Mouse (Mus musculus) heart, adult 2 months (tissue): ENCODE measurements around the gene Ano7. TPM values are rescaled to one million over a fixed set of nuclear protein-coding genes. Genes with fewer than 3 reads are reported as not detected.

Source experiments
- DNase-seq, 2 experiments: peaks; one replicate each; pipeline ENCODE4 v3.0.0; 2021
- H3K27ac ChIP-seq: fragments of 200-600 bp; 2 replicates; pipeline ENCODE4 v1.8.1; 2022
- H3K27me3 ChIP-seq: fragments of 200-500 bp; 2 replicates; pipeline ENCODE4 v1.6.1; 2012; ENCODE audit warnings: mild to moderate bottlenecking, low read length, inconsistent platforms, mixed read lengths; ENCODE audit not compliant: control insufficient read depth, insufficient read depth
- H3K36me3 ChIP-seq: fragments of 200-500 bp; 2 replicates; pipeline ENCODE4 v1.6.1; 2012; ENCODE audit warnings: low read length, inconsistent platforms; ENCODE audit not compliant: control insufficient read depth, insufficient read depth
- H3K4me1 ChIP-seq: fragments of 200-500 bp; 2 replicates; pipeline ENCODE4 v1.6.1; 2011; ENCODE audit warnings: low read length; ENCODE audit not compliant: control insufficient read depth, insufficient read depth
- H3K4me3 ChIP-seq: fragments of 200-600 bp; 2 replicates; pipeline ENCODE4 v1.8.1; 2022
- H3K79me2 ChIP-seq: fragments of 200-500 bp; replicated peaks from 2 replicates; pipeline ENCODE4 v1.6.1; 2012; ENCODE audit warnings: mild to moderate bottlenecking, inconsistent platforms, low read length, moderate library complexity, mixed read lengths; ENCODE audit not compliant: control insufficient read depth, insufficient read depth
- H3K9ac ChIP-seq: fragments of 200-500 bp; 2 replicates; pipeline ENCODE4 v1.6.1; 2012; ENCODE audit warnings: low read depth, mild to moderate bottlenecking, control low read depth, inconsistent platforms, low read length, mixed read lengths
- CTCF ChIP-seq: fragments of 200-600 bp; IDR thresholded peaks from 2 replicates; pipeline ENCODE4 v1.8.1; 2022; ENCODE audit warnings: antibody characterized with exemption, mild to moderate bottlenecking, moderate library complexity
- EP300 ChIP-seq: fragments of 200-500 bp; IDR thresholded peaks from 2 replicates; pipeline ENCODE4 v1.6.1; 2011; ENCODE audit warnings: low read depth, low read length, control low read depth; ENCODE audit not compliant: insufficient read depth
- POLR2A ChIP-seq: fragments of 200-500 bp; IDR thresholded peaks from 2 replicates; pipeline ENCODE4 v1.6.1; 2011; ENCODE audit warnings: mild to moderate bottlenecking, low read depth, low read length, control low read depth; ENCODE audit not compliant: insufficient read depth
- WGBS: fragments of 180-500 bp; shearing (Covaris S2); methylation state at CpG from one replicate; pipeline ENCODE4 v1.1.7; 2018; 5-methylcytosine and 5-hydroxymethylcytosine counted together
- intact Hi-C: fragments of 180-260 bp; cut with DNase I; formaldehyde crosslinking; loops from one replicate; pipeline ENCODE4 v1.15.1; 2025
- long read RNA-seq: library from polyadenylated mRNA; stranded (forward); transcript quantifications from one replicate; pipeline ENCODE4 v2.0.0, GENCODE M21; 2021
- polyA plus RNA-seq: library from polyadenylated mRNA; depleted of rRNA; stranded (reverse); fragments of >200 nt; gene quantifications from 2 replicates; pipeline ENCODE4 v1.2.3, GENCODE M21; 2012; rRNA removed
- total RNA-seq, 2 experiments: library from RNA; stranded (reverse); gene quantifications; 2 replicates each; pipeline ENCODE4 v1.2.3; 2021

Gene Ano7
- not detected for total RNA-seq
- polyA plus RNA-seq = 0.04 TPM in 1 of 2 replicates, not detected in the other
- long read RNA-seq = 0 reads

DNA sequence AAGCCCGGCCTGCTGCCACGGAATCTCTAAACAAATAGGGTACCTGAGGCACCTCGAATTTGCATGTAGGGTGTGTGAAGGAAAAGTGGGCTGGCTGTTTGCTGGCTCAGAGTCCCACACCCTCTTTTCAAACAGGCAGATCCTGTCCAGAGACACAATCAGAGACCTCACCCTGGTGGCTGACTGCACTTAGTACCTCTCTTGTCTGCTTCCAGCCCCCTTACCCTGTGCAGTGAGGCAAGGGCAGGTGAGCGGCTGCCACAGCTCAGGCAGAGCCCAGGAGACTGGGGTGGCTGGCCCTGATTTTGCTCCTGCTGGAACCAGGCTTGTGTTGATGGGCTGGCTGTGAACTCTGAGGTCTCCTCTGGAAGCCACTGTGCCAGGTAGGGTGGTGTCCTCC lies at the start of gene Ano7:
Gene Ano7, plus strand, starts transcription at position 266 of the 400 bp plus-strand sequence.
- 76% methylated on average over 4 of the region's 4 CpGs for WGBS
- H3K9ac ChIP-seq = no peak within 1 kb of the TSS
- no peak within 1 kb of the TSS for H3K27ac ChIP-seq
- TF ChIP-seq POLR2A (no peak), EP300 (no peak), CTCF (no peak)
- no peaks in the 10 kb centered on the region for H3K36me3 ChIP-seq
- no peak for DNase-seq
- H3K79me2 ChIP-seq = no peaks in the 10 kb centered on the region
- intact Hi-C loops = no loop called here
- H3K27me3 ChIP-seq = no peaks in the 10 kb centered on the region
- H3K4me1 ChIP-seq = no peaks in the 10 kb centered on the region
- no peak within 1 kb of the TSS for H3K4me3 ChIP-seq

GRCm38 (mm10) chr1:93323973-93324372 lies 49.8 kb upstream of the Ano7 start:
- H3K79me2 ChIP-seq = no peaks in the 10 kb centered on the region
- TF ChIP-seq EP300 (no peak), CTCF (no peak), POLR2A (no peak)
- no peak overlapping the region for H3K27ac ChIP-seq
- WGBS = 92% methylated on average over 6 of the region's 6 CpGs
- H3K4me1 ChIP-seq = no peaks in the 10 kb centered on the region
- no peaks in the 10 kb centered on the region for H3K36me3 ChIP-seq
- no peaks in the 10 kb centered on the region for H3K27me3 ChIP-seq
- no peak overlapping the region for H3K9ac ChIP-seq
- H3K4me3 ChIP-seq = no peak overlapping the region
- DNase-seq = no peak
- intact Hi-C loops = no loop called here

DNA sequence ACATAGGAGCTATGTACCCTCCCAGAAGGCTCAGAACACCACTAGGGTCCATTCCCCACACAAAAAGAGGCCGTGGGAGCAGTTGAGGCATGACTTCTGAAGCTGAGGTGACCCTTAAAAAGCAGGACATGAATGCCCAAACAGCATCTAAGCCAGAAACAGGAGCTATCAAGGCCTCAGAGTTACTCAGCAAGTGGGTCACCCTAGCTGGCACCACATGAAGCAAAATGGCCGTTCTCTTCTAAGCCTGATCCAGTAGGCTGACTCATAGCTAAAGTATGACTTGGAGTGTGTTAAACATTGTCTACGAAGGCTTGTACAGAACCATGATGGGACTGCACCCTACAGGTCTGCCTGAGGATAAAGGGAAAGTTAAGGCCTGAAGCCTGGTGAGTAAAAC lies 47.3 kb upstream of the Ano7 start:
- 75% methylated on average over 3 of the region's 3 CpGs for WGBS
- H3K36me3 ChIP-seq = no peaks in the 10 kb centered on the region
- H3K79me2 ChIP-seq = no peaks in the 10 kb centered on the region
- intact Hi-C loops = no loop called here
- H3K4me1 ChIP-seq = no peaks in the 10 kb centered on the region
- no peak for DNase-seq
- H3K27ac ChIP-seq = no peak overlapping the region
- no peaks in the 10 kb centered on the region for H3K27me3 ChIP-seq
- H3K9ac ChIP-seq = no peak overlapping the region
- H3K4me3 ChIP-seq = no peak overlapping the region
- TF ChIP-seq EP300 = no peak
- no peak for TF ChIP-seq POLR2A
- TF ChIP-seq CTCF = no peak

DNA sequence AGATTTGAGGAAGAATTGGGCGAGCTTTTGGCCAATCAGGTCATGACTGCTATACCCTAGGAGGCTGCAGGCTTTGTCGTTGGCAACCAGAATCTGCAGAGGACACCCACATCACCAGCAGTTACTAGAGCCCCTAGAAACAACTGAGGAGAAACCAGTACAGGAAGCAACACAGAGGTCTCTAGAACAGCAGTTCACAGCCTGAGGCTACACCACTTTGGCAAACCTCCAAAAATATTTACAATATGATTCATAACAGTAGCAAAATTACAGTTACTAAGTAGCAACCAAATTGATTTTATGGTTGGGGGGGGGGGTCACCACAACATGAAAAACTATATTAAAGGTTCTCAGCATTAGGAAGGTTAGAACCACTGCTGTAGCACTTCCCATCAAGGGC lies 39.1 kb upstream of the Ano7 start:
- no peak overlapping the region for H3K27ac ChIP-seq
- no peaks in the 10 kb centered on the region for H3K79me2 ChIP-seq
- intact Hi-C loops = no loop called here
- TF ChIP-seq POLR2A = no peak
- TF ChIP-seq CTCF = no peak
- no peak for TF ChIP-seq EP300
- H3K4me1 ChIP-seq = no peaks in the 10 kb centered on the region
- DNase-seq = no peak
- no peaks in the 10 kb centered on the region for H3K27me3 ChIP-seq
- no peak overlapping the region for H3K9ac ChIP-seq
- no peaks in the 10 kb centered on the region for H3K36me3 ChIP-seq
- H3K4me3 ChIP-seq = no peak overlapping the region
- WGBS = 81% methylated on average over 2 of the region's 2 CpGs

GRCm38 (mm10) chr1:93342648-93343503 lies 30.9 kb upstream of the Ano7 start, which contains the start of the genes Ppp1r7 and Pask:
Gene Ppp1r7 (plus strand): TSS chr1:93342854.
Gene Pask (minus strand): TSS chr1:93343482.
- H3K27me3 ChIP-seq = no peaks in the 10 kb centered on the region
- H3K27ac ChIP-seq = peak within 1 kb of the TSS; percentile 77
- DNase-seq = peak; percentile 95
- peaks cover 2% of the 10 kb centered on the region for H3K4me1 ChIP-seq
- intact Hi-C loops = loop anchor here (2.0 to 10.0 kb wide), 9 partner anchors 36 to 462 kb away; partner anchors contain the start of genes Capn10, Dtymk, Hdlbp and Ing5
- peak within 1 kb of the TSS; percentile 85 for H3K4me3 ChIP-seq
- TF ChIP-seq CTCF = no peak
- peak; percentile 44; the same call in 1 of the 2 replicates for TF ChIP-seq EP300
- 0 out of 2 replicates have a peak, but pooled peaks cover 1% of the 10 kb centered on the region for H3K79me2 ChIP-seq
- H3K9ac ChIP-seq = peak within 1 kb of the TSS; percentile 85
- under 1% methylated on average over 63 of the region's 63 CpGs for whole genome bisulfite sequencing
- no peaks in the 10 kb centered on the region for H3K36me3 ChIP-seq

GRCm38 (mm10) chr1:93343504-93344047 lies 30.2 kb upstream of the Ano7 start:
- H3K36me3 ChIP-seq = no peaks in the 10 kb centered on the region
- H3K27ac ChIP-seq = peak overlapping the region; percentile 77
- H3K4me3 ChIP-seq = peak overlapping the region; percentile 85
- intact Hi-C loops = loop anchor here (2.0 to 10.0 kb wide), 9 partner anchors 36 to 461 kb away; partner anchors contain the start of genes Capn10, Dtymk, Hdlbp and Ing5
- peak; percentile 91 to 95 for DNase-seq
- H3K4me1 ChIP-seq = peaks cover 2% of the 10 kb centered on the region
- under 1% methylated on average over 39 of the region's 39 CpGs for WGBS
- no peaks in the 10 kb centered on the region for H3K27me3 ChIP-seq
- TF ChIP-seq CTCF = peak; percentile 62
- TF ChIP-seq EP300 = no peak
- peak; percentile 79 for TF ChIP-seq POLR2A
- peak overlapping the region; percentile 85 for H3K9ac ChIP-seq
- H3K79me2 ChIP-seq = 0 out of 2 replicates have a peak, but pooled peaks cover 1% of the 10 kb centered on the region
